Mouse (Mus musculus): ENCODE data around the gene Rps6ka4. TPM values are rescaled to one million over a fixed set of nuclear protein-coding genes. Genes with fewer than 3 reads are reported as not detected.

Gene Rps6ka4
- polyA plus RNA-seq, 1 experiment from 2014 or later, result 3.0 TPM

- 90% methylated on average over 6 of the region's 6 CpGs for WGBS
- H3K4me2 ChIP-seq (ENCODE audit: low read length), result no peak overlapping the region
- no peaks in the 10 kb centered on the region for H3K9me3 ChIP-seq (replicated peaks; ENCODE audit: control insufficient read depth, low read length)
- no peak for DNase-seq (ENCODE audit: low spot score)
- peaks cover 22% of the 10 kb centered on the region for H3K27me3 ChIP-seq (replicated peaks; ENCODE audit: control insufficient read depth, insufficient read depth, low read length)
- 0 out of 2 replicates have a peak, but pooled peaks cover 3% of the 10 kb centered on the region for H3K4me1 ChIP-seq (ENCODE audit: control insufficient read depth, insufficient read depth, low read length)
- no peak overlapping the region for H3K9ac ChIP-seq (ENCODE audit: low read length)
- H3K36me3 ChIP-seq (ENCODE audit: control insufficient read depth, insufficient read depth, low read length), result no peaks in the 10 kb centered on the region
- H3K27ac ChIP-seq (ENCODE audit: low read depth, low read length), result no peak overlapping the region
- no peak for ATAC-seq
- H3K4me3 ChIP-seq (ENCODE audit: low read depth, low read length), result no peak overlapping the region
These were observed 15.1 kb downstream of the Rps6ka4 start for GRCm38 (mm10) chr19:6825384-6825783.

- ATAC-seq (no peak), DNase-seq (ENCODE audit: low spot score) (no peak)
- Histone ChIP-seq H3K27me3 (replicated peaks; ENCODE audit: control insufficient read depth, insufficient read depth, low read length) (no peaks in the 10 kb centered on the region), H3K9me3 (replicated peaks; ENCODE audit: control insufficient read depth, low read length) (no peaks in the 10 kb centered on the region), H3K4me2 (ENCODE audit: low read length) (no peak overlapping the region), H3K27ac (ENCODE audit: low read depth, low read length) (no peak overlapping the region), H3K4me1 (ENCODE audit: control insufficient read depth, insufficient read depth, low read length) (no peaks in the 10 kb centered on the region), H3K4me3 (ENCODE audit: low read depth, low read length) (no peak overlapping the region), H3K9ac (ENCODE audit: low read length) (no peak overlapping the region), H3K36me3 (ENCODE audit: control insufficient read depth, insufficient read depth, low read length) (no peaks in the 10 kb centered on the region)
- 73% methylated on average over 13 of the region's 13 CpGs for WGBS
These were observed 19.8 kb downstream of the Rps6ka4 start for GRCm38 (mm10) chr19:6820538-6821195.

GRCm38 (mm10) chr19:6819143-6819827 is 21.2 kb downstream of the Rps6ka4 start:
- H3K27ac ChIP-seq (ENCODE audit: low read depth, low read length), result no peak overlapping the region
- 38% methylated on average over 10 of the region's 10 CpGs for WGBS
- no peaks in the 10 kb centered on the region for H3K36me3 ChIP-seq (ENCODE audit: control insufficient read depth, insufficient read depth, low read length)
- no peaks in the 10 kb centered on the region for H3K9me3 ChIP-seq (replicated peaks; ENCODE audit: control insufficient read depth, low read length)
- H3K4me2 ChIP-seq (ENCODE audit: low read length), result no peak overlapping the region
- no peaks in the 10 kb centered on the region for H3K4me1 ChIP-seq (ENCODE audit: control insufficient read depth, insufficient read depth, low read length)
- DNase-seq (ENCODE audit: low spot score) (no peak), ATAC-seq (no peak)
- H3K4me3 ChIP-seq (ENCODE audit: low read depth, low read length), result no peak overlapping the region
- no peak overlapping the region for H3K9ac ChIP-seq (ENCODE audit: low read length)
- no peaks in the 10 kb centered on the region for H3K27me3 ChIP-seq (replicated peaks; ENCODE audit: control insufficient read depth, insufficient read depth, low read length)

GRCm38 (mm10) chr19:6814958-6815357 is 25.5 kb downstream of the Rps6ka4 start:
- Histone ChIP-seq H3K4me3 (ENCODE audit: low read depth, low read length) (no peak overlapping the region), H3K4me1 (ENCODE audit: control insufficient read depth, insufficient read depth, low read length) (no peaks in the 10 kb centered on the region), H3K9ac (ENCODE audit: low read length) (no peak overlapping the region), H3K27ac (ENCODE audit: low read depth, low read length) (no peak overlapping the region), H3K27me3 (replicated peaks; ENCODE audit: control insufficient read depth, insufficient read depth, low read length) (no peaks in the 10 kb centered on the region), H3K4me2 (ENCODE audit: low read length) (no peak overlapping the region), H3K9me3 (replicated peaks; ENCODE audit: control insufficient read depth, low read length) (no peaks in the 10 kb centered on the region), H3K36me3 (ENCODE audit: control insufficient read depth, insufficient read depth, low read length) (no peaks in the 10 kb centered on the region)
- DNase-seq (ENCODE audit: low spot score) (no peak), ATAC-seq (no peak)
- WGBS, result 93% methylated on average over 3 of the region's 3 CpGs

- no peak overlapping the region for H3K9ac ChIP-seq (ENCODE audit: low read length)
- no peaks in the 10 kb centered on the region for H3K9me3 ChIP-seq (replicated peaks; ENCODE audit: control insufficient read depth, low read length)
- no peak for ATAC-seq
- DNase-seq (ENCODE audit: low spot score), result no peak
- WGBS, result 34% methylated on average over 4 of the region's 4 CpGs
- H3K4me2 ChIP-seq (ENCODE audit: low read length), result no peak overlapping the region
- no peaks in the 10 kb centered on the region for H3K4me1 ChIP-seq (ENCODE audit: control insufficient read depth, insufficient read depth, low read length)
- no peak overlapping the region for H3K4me3 ChIP-seq (ENCODE audit: low read depth, low read length)
- H3K36me3 ChIP-seq (ENCODE audit: control insufficient read depth, insufficient read depth, low read length), result no peaks in the 10 kb centered on the region
- no peaks in the 10 kb centered on the region for H3K27me3 ChIP-seq (replicated peaks; ENCODE audit: control insufficient read depth, insufficient read depth, low read length)
- no peak overlapping the region for H3K27ac ChIP-seq (ENCODE audit: low read depth, low read length)
These were observed 26.1 kb downstream of the Rps6ka4 start for GRCm38 (mm10) chr19:6814366-6814765.

Small RNA genes within 50 kb of the gene (microRNA-seq; reads per million reads assigned to microRNA genes)
- not detected for gene Mir5046

Other genes starting within 250 kb of the Rps6ka4 start
- 0.07 and 0.37 TPM in 2 replicates for gene Ccdc88b, start 17.6 kb upstream of the Rps6ka4 start, polyA plus RNA-seq (2014; fragmentation: Nextera tagmentation; extraction: Ambion mirVana)
- gene Trmt112, start 69.1 kb upstream of the Rps6ka4 start, polyA plus RNA-seq (2014; fragmentation: Nextera tagmentation; extraction: Ambion mirVana), result 125 and 150 TPM in 2 replicates
- 229 and 233 TPM in 2 replicates for gene Prdx5, start 69.5 kb upstream of the Rps6ka4 start, polyA plus RNA-seq (2014; fragmentation: Nextera tagmentation; extraction: Ambion mirVana)
- 6.3 and 7.0 TPM in 2 replicates for gene Esrra, start 81.2 kb upstream of the Rps6ka4 start, polyA plus RNA-seq (2014; fragmentation: Nextera tagmentation; extraction: Ambion mirVana)
- gene Catsperz, start 84.7 kb upstream of the Rps6ka4 start, polyA plus RNA-seq (2014; fragmentation: Nextera tagmentation; extraction: Ambion mirVana), result 0.45 and 1.1 TPM in 2 replicates
- gene Kcnk4, start 93.9 kb upstream of the Rps6ka4 start, polyA plus RNA-seq (2014; fragmentation: Nextera tagmentation; extraction: Ambion mirVana), result 0.77 and 0.98 TPM in 2 replicates
- gene Bad, start 101.2 kb upstream of the Rps6ka4 start, polyA plus RNA-seq (2014; fragmentation: Nextera tagmentation; extraction: Ambion mirVana), result 77.0 and 81.1 TPM in 2 replicates
- gene Gpr137, start 101.8 kb upstream of the Rps6ka4 start, polyA plus RNA-seq (2014; fragmentation: Nextera tagmentation; extraction: Ambion mirVana), result 38.1 and 45.0 TPM in 2 replicates
- 180 and 194 TPM in 2 replicates for gene Ppp1r14b, start 134.3 kb upstream of the Rps6ka4 start, polyA plus RNA-seq (2014; fragmentation: Nextera tagmentation; extraction: Ambion mirVana)
- gene Plcb3, start 135.8 kb upstream of the Rps6ka4 start, polyA plus RNA-seq (2014; fragmentation: Nextera tagmentation; extraction: Ambion mirVana), result 6.7 and 7.7 TPM in 2 replicates
- 80.1 and 80.4 TPM in 2 replicates for gene Fkbp2, start 139.9 kb upstream of the Rps6ka4 start, polyA plus RNA-seq (2014; fragmentation: Nextera tagmentation; extraction: Ambion mirVana)
- gene Vegfb, start 147.0 kb upstream of the Rps6ka4 start, polyA plus RNA-seq (2014; fragmentation: Nextera tagmentation; extraction: Ambion mirVana), result 24.5 and 28.4 TPM in 2 replicates
- 22.5 and 25.2 TPM in 2 replicates for gene Dnajc4, start 151.9 kb upstream of the Rps6ka4 start, polyA plus RNA-seq (2014; fragmentation: Nextera tagmentation; extraction: Ambion mirVana)
- 18.8 and 21.2 TPM in 2 replicates for gene Nudt22, start 155.5 kb upstream of the Rps6ka4 start, polyA plus RNA-seq (2014; fragmentation: Nextera tagmentation; extraction: Ambion mirVana)
- 14.4 and 15.2 TPM in 2 replicates for gene Trpt1, start 155.5 kb upstream of the Rps6ka4 start, polyA plus RNA-seq (2014; fragmentation: Nextera tagmentation; extraction: Ambion mirVana)
- gene Fermt3, start 178.8 kb upstream of the Rps6ka4 start, polyA plus RNA-seq (2014; fragmentation: Nextera tagmentation; extraction: Ambion mirVana), result 3.5 TPM in 2 replicates
- 278 and 287 TPM in 2 replicates for gene Stip1, start 199.3 kb upstream of the Rps6ka4 start, polyA plus RNA-seq (2014; fragmentation: Nextera tagmentation; extraction: Ambion mirVana)
- 4.0 and 4.8 TPM in 2 replicates for gene Macrod1, start 216.2 kb upstream of the Rps6ka4 start, polyA plus RNA-seq (2014; fragmentation: Nextera tagmentation; extraction: Ambion mirVana)